Mouse (Mus musculus) gastrocnemius, adult 8-10 months (tissue): Measurements from ENCODE around the gene Il6ra. TPM values are rescaled to one million over a fixed set of nuclear protein-coding genes. Genes with fewer than 3 reads are reported as not detected.
"Not testable (repeated sequence)": the region's sequence is repeated elsewhere in the genome, so short reads cannot be mapped to it uniquely, and the experiment has no call there.

Source experiments
- DNase-seq, 2 experiments: peaks; one replicate each; pipeline ENCODE4 v3.0.0; 2022; ENCODE audit warnings: low spot score in 2 of 2
- total RNA-seq, 4 experiments: library from RNA; stranded (reverse); gene quantifications; 2 replicates each; pipeline ENCODE4 v1.2.4; 2022

Gene Il6ra
- total RNA-seq, 4 experiments from 2014 or later, result 1.6 to 11.5 (median 2.8) TPM

- DNase-seq, result no peak
Measured at GRCm38 (mm10) chr3:89875781-89876180, 37.2 kb downstream of the Il6ra start.

DNA sequence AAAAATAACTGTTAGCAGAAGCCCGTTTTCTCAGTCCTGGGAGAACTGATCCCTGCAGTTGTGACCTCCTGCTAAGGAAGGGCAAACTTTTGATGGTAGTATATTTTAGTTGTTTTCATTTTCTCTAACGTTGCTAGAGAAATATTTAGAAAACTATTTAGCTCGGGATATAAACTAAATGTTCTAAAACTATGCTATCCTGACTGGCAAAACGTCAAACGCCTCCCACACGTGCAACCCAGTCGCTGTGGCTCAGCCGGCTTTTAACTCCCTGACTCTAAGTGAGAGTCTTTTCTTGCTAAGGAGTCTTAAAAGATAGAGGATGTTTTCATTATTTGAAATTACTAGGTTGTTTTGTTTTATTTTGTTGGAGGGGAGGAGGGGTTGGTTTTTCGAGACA, 38.0 kb downstream of the Il6ra start:
- DNase-seq, result no peak

GRCm38 (mm10) chr3:89874076-89874475, 38.9 kb downstream of the Il6ra start:
- no peak for DNase-seq

GRCm38 (mm10) chr3:89872684-89873083, 40.3 kb downstream of the Il6ra start:
- DNase-seq, result no peak

GRCm38 (mm10) chr3:89872209-89872608, 40.8 kb downstream of the Il6ra start:
- DNase-seq, result no peak

DNA sequence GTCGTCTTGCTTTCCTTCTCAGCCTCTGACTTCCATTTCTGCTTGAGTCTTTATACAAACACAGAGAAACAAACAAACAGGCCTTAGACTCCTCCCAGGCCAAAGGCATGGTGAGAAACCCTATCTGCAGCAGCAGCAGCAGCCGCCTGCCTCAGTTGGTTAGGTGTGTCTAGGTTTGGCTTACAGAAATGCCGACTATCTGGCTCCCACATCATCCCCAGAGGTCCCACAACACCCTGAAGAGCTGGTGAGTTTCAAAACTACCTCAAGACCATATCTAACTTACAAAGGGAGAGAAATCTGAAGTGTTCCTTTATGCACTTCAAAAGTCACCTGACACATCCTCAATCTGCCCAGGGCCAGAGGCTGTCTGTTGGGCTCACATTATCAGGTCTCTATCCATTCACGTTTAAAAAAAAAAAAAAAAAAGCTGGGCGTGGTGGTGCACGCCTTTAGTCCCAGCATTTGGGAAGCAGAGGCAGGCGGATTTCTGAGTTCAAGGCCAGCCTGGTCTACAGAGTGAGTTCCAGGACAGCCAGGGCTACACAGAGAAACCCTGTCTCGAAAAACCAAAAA, 41.6 kb downstream of the Il6ra start:
- DNase-seq, result no peak

DNA sequence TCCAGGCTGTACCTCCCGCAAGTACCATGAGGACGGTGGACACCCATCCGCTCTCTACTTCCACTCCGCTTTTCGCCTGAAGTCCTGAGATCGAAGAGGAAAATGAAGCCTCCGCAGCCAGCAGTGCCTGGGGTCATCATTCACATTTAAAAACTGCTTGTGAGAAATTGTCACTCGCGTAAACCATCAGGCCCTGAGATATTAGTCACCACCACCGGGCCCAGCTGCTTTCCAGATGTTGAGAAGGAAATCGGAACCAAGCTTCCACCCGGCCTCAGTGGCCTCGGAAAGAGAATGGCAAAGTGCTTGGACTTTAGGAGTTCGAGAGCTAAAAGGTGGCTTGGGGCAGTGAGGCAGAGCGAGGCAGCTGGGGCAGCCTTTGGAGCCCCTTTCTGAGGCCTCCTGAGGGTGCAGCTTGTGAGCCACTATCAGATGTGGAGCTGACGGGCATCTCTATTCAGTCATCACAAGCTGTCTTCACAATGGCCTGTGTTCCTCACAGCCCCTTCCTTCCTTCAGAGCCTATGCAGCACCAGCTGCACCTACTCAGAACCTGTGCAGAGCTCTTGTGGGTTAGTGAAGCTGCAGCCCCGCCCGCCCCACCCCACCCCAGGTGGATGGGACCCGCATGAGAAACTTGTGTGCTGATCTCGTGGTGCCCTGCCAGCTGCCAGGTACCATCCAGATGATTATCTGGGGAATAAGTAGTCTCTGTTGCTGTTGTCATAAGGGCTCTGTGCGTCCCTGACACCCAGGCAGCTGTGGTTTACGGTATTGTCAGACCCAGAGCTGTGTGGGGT, 42.3 kb downstream of the Il6ra start:
- DNase-seq, result no peak

- DNase-seq, result no peak
Measured at GRCm38 (mm10) chr3:89869556-89869955, 43.4 kb downstream of the Il6ra start.

DNA sequence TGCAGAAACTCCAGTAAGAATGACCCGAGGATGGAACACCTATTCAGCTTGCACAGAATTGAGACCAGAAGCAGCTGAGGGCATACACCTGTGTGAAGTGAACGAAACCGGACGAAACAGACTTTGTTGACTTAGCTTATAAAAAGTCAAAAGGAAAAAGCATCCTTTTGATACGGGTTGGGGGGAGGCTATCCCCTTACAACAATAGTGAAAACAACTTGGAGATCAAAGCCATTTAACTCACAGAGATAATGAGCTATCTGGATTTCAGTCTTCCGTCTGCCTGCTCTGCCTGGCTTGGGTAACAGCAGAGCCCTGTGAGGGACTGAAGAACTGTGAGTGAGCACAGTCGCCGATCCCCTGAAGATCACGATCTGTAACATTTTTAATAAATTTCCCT, 44.0 kb downstream of the Il6ra start:
- DNase-seq, result no peak

- DNase-seq, result no peak
Measured at GRCm38 (mm10) chr3:89868357-89868756, 44.6 kb downstream of the Il6ra start.

GRCm38 (mm10) chr3:89867651-89868050, 45.3 kb downstream of the Il6ra start:
- DNase-seq, result no peak

GRCm38 (mm10) chr3:89865764-89866163, 47.2 kb downstream of the Il6ra start:
- DNase-seq, result no peak

GRCm38 (mm10) chr3:89865020-89865419, 48.0 kb downstream of the Il6ra start:
- no peak for DNase-seq

GRCm38 (mm10) chr3:89863716-89864509, 49.1 kb downstream of the Il6ra start:
- DNase-seq, result peak in 1 of 2 experiments; percentile 22

GRCm38 (mm10) chr3:89863276-89863675, 49.7 kb downstream of the Il6ra start:
- DNase-seq, result not testable (repeated sequence)

DNA sequence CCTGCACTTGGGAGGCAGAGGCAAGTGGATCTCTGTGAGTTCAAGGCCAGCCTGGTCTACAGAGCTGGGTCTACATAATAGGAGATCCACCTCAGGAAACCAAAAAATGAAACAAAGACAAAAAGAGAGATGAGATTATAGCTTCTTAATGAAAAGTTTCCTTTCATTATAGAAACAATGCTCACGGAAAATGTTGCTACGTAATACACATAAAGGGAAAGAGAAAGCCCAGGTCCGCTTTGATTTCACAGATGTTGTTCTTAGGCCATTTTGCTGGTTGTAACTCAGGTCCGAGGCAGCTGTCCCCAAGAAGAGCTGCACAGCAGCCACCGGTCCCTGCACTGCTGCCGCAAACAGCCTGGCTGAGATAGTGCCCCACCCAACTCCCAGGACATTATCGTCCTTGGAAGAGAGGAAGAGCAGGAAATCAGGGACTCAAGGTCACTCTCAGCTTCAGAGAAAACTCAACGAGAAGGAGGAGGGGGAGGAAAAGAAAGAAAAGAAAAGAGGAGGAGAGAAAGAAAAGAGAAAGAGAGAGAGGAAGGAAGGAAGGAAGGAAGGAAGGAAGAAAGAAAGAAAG, 50.7 kb downstream of the Il6ra start:
- no peak for DNase-seq

- peak; percentile 55 to 75 for DNase-seq
Measured at GRCm38 (mm10) chr3:89861070-89861469, 51.9 kb downstream of the Il6ra start.

DNA sequence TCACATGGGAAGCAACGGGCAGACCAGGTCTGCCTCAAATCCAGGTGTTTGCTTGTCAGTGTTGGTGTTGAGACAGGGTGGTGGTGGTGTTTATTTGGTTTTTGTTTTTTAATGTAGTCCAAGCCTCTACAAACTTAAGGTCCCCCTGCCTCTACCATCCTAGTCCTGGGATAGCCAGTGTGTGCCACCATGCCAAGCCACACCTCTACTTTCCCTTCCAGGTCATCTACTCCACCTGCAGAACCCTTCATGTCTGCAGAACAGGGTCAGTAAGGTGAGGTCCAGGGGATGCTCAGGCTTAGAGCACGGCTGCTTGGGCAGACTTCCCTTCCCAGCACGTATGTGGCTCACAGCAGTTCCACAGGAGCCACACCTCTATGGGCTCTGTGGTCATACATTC, 52.7 kb downstream of the Il6ra start:
- DNase-seq, result no peak

GRCm38 (mm10) chr3:89859936-89860335, 53.1 kb downstream of the Il6ra start:
- DNase-seq, result no peak

DNA sequence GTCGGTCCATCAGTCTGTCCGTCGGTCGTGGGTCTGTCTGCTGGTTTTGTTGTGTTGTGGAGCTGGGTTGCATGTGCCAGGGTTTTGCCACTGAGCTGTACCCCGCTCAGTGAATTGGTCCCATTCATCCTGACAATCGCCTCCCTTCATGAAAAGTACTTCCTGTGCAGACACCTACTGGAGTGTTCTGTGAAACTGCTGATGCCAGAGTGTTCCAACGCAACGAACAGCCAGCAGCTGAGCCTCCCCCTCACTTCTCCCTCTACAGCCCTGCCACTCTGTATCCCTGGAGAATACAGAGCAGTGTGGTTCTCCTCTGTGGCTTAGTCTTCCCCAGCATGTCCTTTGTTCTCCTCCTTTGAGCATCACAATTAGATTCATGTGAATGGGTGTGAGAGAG, 54.1 kb downstream of the Il6ra start:
- no peak for DNase-seq

DNA sequence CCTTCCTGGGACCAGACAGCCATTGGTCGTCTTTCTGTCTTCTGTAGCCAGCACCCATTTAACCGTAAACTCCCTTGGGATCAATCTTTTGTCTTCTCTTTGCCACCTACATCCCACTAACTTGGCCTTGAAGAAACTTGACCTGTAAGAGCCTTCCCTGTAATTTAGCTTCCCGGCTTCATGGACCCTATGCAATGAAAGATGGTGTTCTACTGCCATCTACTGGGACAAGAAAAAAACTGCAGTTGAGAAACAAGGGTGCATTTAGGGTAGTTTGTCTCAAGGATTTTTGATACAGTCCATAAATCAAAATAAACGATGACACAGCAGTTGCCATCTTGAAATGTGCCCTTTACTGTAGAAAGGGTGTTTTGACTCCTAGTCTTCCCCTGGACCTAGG, 54.9 kb downstream of the Il6ra start:
- no peak for DNase-seq

DNA sequence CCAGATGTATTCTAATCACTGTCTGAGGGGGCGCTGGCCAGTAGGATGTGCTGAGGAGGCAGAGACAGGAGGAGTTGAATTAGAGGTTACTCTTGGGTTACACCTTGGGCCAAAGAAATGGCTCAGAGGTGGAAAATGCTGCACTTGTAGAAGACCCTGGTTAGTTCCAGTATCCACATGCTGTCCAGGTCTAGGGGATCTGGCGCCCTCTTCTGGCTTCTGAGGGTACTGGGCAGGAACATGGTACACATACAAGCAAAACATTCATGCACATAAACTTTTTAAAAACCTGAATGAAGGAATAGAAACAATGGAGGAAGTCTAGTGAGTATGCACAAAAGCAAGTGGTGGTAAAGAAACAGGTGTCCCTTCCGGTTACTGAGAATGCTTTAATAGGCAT, 55.6 kb downstream of the Il6ra start:
- no peak for DNase-seq
